Mouse (Mus musculus): ENCODE data around the gene Mpp2. TPM values are rescaled to one million over a fixed set of nuclear protein-coding genes. Genes with fewer than 3 reads are reported as not detected.

Mpp2 gene
- polyA plus RNA-seq (2017; shearing (Covaris generic)) = 6.2 TPM

DNA sequence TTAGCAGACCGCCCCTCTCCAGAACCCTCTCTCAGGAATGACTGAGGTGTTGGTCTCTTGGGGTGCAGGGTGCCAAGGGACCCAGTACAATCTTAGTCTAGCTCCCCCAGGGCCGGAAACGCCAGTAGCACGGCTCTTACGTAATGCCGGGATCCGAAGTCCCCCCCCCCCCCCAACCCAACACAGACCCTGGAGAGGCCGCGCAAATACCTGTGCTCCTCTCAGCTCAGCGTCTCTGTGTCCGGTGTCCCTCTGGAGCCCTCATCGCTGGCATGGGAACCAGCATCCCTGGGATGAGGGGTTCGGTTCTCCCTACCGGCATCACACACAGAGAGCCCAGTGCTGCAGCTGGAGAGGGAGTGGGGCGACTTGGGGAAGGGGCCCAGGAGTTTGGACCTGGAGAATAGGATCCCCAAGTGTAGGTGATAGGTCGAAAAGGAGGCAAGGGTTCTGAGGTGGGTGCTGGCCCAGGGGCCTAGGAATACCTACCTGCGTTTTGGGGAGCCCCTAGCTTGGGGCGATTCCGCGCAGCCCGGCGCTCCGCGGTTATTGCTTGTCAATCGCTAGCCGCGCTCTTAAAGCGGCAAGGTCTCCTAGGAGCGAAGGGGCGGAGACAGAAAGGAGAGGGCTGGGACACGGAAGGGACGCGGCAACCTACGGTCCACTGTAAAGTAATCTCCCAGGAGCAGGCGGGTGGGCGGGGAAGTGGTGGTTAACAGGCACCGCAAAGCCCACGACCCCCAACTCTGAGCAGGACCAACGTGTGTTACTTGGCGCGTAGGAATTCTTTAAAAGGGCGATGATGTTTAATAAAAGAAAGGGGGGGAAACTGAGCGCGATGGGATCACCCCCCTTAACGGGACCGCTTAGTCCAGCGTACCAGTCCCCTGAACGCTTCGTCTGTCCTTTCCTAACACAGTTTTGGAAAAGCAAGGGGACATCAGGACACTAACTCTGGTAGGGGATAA is at the start of gene Mpp2:
TSS of gene Mpp2 (minus strand) at position 585 of the 968 bp plus-strand sequence.

GRCm38 (mm10) chr11:102107732-102108131 is 19.4 kb upstream of the Mpp2 start, which contains the start of gene Pyy:
Gene Pyy, minus strand, starts transcription at chr11:102107832.

GRCm38 (mm10) chr11:102101219-102101618 is 12.9 kb upstream of the Mpp2 start, which contains the start of gene Ppy:
Gene Ppy, minus strand, starts transcription at chr11:102101319.

GRCm38 (mm10) chr11:102041350-102041949 is 46.9 kb downstream of the Mpp2 start, which contains the start of gene Cd300lg:
Gene Cd300lg, plus strand, starts transcription at chr11:102041509.

GRCm38 (mm10) chr11:102028087-102028816 is 60.1 kb downstream of the Mpp2 start, which contains the start of gene Mpp3:
Gene Mpp3, minus strand, starts transcription at chr11:102028461.

Other genes starting within 250 kb of the Mpp2 start
- gene Meox1, start 194.1 kb downstream of the Mpp2 start, polyA plus RNA-seq (2017; shearing (Covaris generic)) = not detected
- gene Sost, start 121.5 kb downstream of the Mpp2 start, polyA plus RNA-seq (2017; shearing (Covaris generic)) = not detected
- not detected for gene Cfap97d1, start 104.2 kb downstream of the Mpp2 start, polyA plus RNA-seq (2017; shearing (Covaris generic))
- 0.60 TPM for gene Dusp3, start 101.5 kb downstream of the Mpp2 start, polyA plus RNA-seq (2017; shearing (Covaris generic))
- gene Mpp3, start 60.1 kb downstream of the Mpp2 start, polyA plus RNA-seq (2017; shearing (Covaris generic)) = not detected
- not detected for gene Cd300lg, start 47.0 kb downstream of the Mpp2 start, polyA plus RNA-seq (2017; shearing (Covaris generic))
- not detected for gene Ppy, start 12.8 kb upstream of the Mpp2 start, polyA plus RNA-seq (2017; shearing (Covaris generic))
- not detected for gene Pyy, start 19.3 kb upstream of the Mpp2 start, polyA plus RNA-seq (2017; shearing (Covaris generic))
- not detected for gene Nags, start 57.0 kb upstream of the Mpp2 start, polyA plus RNA-seq (2017; shearing (Covaris generic))
- gene Tmem101, start 67.9 kb upstream of the Mpp2 start, polyA plus RNA-seq (2017; shearing (Covaris generic)) = 18.5 TPM
- gene Lsm12, start 96.8 kb upstream of the Mpp2 start, polyA plus RNA-seq (2017; shearing (Covaris generic)) = 56.8 TPM
- 50.3 TPM for gene G6pc3, start 101.1 kb upstream of the Mpp2 start, polyA plus RNA-seq (2017; shearing (Covaris generic))
- gene Hdac5, start 141.7 kb upstream of the Mpp2 start, polyA plus RNA-seq (2017; shearing (Covaris generic)) = 20.1 TPM
- 1.9 TPM for gene BC030867, start 160.4 kb upstream of the Mpp2 start, polyA plus RNA-seq (2017; shearing (Covaris generic))
- not detected for gene Asb16, start 180.2 kb upstream of the Mpp2 start, polyA plus RNA-seq (2017; shearing (Covaris generic))
- 69.7 TPM for gene Tmub2, start 196.4 kb upstream of the Mpp2 start, polyA plus RNA-seq (2017; shearing (Covaris generic))
- gene Atxn7l3, start 208.1 kb upstream of the Mpp2 start, polyA plus RNA-seq (2017; shearing (Covaris generic)) = 8.1 TPM
- 112 TPM for gene Ubtf, start 231.2 kb upstream of the Mpp2 start, polyA plus RNA-seq (2017; shearing (Covaris generic))